Mouse (Mus musculus) embryo, embryonic 10 days (tissue): Measurements from ENCODE around the gene Nanos3.

Source experiments
- DNase-seq: peaks from one replicate; pipeline ENCODE4 v3.0.0-alpha.2; 2015; ENCODE audit warnings: low spot score

Nanos3 gene

DNA sequence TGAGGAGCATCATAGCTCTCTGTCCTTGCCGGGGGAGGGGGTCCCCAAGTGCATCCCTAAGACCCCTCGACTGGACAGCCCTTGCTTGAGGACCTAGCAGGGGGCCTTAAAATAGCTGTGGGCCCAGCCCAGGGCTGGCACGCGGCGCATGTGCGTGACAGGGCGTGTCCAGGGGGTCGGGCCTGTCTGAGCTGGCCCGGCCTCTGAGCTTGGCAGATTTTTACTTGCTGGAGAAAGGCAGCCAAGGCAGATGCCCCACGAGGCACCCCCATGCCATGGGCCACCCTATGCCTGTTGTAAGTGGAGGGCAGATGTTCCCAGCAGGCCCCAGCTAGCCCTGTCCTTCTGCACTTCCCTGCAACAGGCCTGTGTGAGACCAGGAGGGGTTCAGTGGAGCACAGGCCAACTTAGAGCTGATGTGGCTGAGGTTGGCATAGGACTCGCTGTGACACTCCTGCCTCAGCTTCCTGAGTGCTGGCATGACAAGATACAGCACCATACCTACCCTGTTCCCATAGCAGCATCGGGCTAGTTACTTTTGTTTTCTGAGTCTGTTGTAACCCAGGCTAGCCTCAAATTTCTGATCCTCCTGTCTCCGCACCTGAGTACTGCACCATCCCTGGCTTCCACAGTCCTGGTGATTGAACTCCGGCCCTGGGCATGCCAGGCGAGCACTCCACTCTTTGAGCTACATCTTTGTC is 16.7 kb upstream of the Nanos3 start:
- no peak for DNase-seq

DNA sequence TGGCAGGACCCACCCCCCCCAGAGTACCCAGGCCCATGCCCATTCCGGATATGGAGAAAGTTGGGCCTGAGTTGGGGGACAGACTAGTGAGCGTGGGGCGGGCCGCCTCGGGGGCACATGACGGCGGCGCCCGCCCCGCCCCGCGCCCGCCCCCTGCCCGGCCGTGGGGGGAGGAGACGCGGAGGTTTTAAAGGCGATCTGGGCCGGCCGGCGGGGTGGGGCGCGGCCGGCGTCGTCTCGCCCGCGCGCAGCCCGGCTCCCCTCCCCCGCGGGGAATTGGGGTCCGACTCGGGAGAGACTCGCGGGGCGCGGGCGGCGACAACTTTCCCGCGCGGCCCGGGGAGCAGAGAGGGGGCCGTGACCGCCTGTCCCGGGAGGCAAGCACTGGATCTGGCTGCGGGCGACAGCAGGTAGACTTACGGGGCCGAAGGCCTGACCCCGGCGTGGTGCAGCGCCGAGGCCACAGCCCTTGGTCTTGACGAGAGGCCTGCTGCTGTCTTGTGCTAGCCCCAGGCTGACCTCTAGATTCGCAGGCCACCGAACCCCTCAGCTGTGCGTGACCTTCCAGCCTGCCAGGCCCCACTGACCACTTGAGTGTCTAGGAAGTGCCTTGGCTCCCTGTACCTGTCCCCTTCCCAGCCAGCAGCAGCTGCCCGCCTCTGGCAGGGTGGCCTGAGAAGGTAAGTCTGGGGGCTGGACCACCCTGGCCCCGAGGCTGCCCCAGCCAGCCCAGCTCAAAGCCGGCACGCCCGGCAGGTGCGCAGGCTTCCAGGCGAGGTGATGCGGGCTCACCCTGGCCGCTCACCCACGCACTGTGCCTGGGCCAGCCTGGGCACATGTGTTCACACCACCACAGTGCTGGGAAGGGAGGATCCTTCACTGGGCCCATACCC is 15.9 kb upstream of the Nanos3 start:
- DNase-seq: no peak

DNA sequence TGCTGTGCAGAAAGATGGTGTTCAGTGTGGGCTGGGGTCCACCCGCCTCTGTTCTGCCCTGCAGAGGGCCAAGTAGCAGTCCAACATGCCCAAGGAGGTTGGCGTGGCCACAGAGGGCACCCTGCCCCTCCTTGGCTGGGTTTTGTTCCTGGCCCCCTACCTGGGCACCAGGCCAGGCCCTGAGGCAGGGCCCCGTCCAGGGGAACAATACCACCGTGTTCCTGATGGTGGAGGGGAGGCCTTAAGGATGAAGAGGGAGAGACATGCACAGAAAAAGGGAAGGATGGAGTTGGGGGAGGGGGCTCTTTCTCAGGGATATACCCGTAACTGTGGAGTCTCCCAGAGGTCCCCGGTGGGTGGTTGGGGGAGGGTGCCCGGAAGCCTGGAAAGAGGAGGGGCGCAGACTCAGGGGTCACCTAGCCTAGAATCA is 15.1 kb upstream of the Nanos3 start:
- no peak for DNase-seq

DNA sequence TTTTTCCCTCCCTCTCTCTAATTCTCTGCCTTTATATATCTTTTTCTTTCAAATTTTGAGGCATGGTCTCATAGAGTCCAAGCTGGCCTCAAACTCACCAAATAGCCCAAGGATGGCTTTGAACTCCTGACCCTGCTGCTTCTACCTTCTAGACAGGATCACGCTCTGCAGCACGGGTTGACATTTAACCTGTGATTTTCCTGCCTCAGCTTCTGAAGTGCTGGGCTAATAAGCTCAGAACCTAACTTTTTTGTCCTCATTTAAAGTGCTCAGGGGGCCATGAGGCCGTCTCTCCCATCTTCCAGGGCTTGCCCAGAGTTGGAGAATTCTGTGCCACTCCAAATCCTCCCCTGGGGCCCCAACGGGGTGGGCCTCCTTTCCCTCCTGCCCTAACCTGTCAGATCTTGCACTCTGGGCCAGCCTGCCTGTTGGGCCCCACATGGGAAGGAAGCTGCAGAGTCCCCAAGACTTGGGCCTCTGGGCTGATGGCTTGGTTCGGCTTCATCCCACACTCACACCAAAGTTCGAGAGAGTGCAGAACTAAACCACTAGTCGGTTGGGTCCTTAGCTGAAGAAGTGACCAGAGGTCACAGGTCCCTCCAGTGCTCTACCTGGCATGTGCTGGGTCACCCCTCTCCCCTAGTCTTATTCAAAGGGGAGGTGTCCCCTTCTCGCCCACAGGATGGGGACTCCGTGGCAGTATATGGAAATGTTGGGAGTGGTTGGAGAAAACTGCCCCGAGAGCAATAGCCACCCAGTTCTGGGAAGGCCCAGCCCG is 14.5 kb upstream of the Nanos3 start:
- DNase-seq: no peak

DNA sequence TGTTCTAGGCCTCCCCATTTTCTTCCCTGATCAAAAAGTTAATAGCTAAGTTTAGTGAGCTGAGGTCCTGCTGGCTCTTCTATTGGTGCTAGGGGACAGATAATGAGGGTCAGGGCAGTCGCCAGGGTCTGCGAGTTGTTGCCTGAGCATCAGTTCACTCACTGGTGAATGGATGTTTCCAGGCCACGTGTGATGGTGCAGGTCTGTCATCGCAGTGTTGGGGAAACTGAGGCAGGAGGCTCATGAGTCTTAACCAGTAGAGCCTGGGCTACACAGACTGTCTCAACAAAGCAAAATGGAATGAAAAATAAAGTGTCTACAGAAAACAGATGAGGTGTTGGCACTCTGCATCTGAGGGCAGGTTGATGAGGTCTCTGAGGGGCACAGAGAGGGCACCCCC is 13.9 kb upstream of the Nanos3 start:
- DNase-seq: no peak

DNA sequence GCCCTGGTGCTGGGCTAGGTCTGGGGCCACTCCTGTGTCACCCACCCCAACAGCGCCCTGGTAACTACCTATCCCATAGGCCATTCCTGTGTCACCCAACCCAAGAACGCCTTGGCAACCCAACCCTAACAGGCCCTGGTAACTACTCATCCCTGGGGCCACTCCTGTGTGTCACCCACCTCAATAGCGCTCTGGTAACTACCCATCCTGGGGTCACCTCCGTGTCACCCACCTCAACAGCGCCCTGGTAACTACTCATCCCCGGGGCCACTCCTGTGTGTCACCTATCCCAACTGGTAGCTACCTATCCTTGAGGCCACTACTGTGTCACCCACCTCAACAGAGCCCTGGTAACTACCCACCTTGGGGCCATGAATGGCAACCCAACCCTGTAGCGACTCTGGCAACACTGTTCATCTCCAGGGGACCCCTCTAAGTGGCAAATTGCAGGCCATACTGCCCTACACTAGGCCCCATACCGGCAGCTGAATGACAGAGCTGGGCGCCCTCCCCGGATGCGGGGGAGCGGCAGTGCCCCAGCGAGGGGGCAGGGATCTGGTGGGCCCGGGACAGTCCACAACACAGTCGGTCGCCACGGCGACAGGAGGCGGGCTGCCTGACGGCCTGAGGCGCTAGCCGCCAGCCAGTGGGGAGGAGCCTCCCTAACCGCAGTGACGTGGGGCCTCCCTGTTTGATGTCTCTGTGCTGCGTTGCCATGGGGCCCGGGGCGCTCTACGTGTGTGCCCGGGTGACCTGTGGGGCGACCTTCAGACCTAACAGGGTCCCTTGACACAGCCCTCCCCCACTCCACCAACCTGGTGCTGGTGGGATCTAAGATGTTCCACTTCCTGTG is 13.1 kb upstream of the Nanos3 start:
- peak; percentile 97 for DNase-seq

DNA sequence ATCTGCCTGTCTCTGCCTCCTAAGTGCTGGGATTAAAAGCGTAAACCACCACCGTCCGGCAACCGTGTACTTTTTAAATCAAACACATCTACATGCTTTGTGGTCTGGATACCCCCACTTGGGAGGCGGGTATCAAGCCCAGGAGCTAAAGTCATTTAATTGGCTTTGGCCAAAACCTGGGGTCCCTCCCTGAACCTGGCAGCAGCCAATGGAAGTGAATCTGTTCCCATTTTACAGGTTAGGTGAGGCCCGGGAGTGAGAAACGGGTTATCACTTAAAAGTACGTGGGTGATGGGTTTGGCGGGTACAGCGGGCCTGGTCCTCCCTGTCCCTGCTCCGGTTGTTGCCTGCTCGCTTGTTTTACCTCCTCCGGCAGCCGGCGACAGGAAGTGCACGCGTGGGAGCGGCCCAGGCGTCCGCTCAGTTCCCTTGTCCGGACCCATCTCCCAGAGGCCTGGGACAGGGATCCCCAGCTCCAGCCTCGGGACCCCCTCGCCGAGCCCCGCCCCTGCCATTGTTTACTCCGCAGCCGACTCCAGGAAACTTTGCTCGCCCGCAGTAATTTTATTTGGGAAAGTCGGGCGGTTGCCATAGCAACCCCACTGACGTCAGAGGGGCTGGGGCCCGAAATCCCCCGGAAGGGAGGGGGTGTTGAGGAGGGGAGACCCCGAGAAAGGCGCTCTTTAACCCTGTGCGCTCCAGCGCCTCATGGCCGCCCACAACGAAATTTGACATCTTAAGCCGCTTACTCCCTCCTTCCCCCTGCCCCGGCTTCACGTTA is 12.3 kb upstream of the Nanos3 start:
- DNase-seq: peak; percentile 93

DNA sequence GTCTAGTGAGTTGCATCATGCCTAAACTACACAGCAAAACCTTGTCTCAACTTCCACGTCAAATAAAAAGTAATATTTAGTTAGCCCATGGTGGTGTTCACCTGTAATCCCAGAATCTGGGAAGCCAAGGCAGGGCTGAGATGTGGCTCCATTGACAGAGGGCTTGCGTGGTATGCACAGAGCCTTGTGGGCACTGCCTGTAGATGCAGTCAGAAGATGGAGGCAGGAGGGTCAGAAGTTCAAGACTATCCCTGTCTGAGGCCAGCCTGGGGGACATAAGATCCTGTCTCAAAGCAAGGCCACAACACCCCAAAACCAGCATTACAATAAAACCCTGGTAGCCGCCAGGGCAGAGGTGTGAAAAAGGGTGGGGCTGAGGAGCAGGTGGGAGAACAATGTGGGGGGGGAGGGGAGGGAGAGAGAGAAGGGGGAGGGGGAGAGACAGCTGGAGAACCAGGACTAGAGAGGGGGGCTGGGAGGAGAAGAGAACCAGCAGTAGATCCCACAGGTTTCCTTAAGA is 9.3 kb upstream of the Nanos3 start:
- DNase-seq: no peak

DNA sequence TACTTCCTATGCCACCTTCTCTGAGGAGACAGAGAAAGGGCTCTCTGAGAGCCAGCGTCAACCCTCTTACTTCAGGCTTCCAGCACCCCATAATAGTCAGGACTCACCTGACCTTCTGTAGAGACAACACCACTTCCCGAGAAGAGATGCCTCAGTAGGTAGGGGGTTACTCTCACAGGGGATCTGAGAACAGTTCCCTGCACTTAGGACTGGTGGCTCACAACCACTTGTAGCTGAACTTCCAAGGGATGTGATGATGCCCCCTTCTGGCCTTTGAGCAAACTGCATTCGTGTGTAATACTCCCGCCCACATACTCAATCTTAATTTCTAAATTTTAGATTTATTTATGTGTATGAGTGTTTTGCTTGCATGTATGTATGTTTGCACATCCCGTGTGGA is 8.5 kb upstream of the Nanos3 start:
- no peak for DNase-seq

DNA sequence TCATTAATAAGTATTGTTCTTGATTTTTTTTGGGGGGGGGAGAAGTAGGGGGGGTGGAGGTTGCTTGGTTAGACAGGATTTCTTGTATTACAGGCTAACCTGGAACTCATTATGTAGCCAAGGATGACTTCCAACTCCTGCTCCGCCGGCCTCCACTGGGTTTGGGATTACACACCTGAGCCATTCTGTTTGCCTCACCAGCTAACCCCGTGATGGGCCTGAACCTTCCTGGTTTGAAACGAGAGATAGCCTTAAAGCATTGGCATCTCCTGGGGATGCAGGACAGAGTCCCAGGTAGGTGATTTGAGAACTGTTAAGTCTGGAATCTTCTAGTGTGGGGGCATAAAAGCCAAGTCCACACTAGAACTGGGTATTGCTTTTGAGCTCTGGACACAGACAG is 8.1 kb upstream of the Nanos3 start:
- DNase-seq: no peak

DNA sequence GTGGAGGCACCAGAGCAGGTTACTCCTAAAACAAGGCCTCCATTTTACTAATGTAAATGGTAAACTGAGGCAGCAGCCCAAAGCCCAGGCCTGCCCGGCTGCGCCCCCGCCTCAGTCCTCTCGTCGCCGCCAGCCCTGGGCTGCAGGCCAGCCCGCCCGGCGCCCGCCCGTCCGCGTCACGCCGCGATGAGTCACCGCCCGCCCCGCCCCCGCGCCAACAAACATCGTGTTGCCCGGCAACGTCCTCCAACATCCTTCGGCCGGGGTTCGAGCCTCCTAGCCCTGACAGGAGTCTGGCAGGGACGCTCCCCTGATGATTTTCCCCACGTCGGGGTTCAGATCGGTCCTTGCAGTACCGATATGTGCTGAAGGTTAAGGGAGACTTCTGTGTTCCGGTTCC is 7.5 kb upstream of the Nanos3 start:
- DNase-seq: peak; percentile 71

DNA sequence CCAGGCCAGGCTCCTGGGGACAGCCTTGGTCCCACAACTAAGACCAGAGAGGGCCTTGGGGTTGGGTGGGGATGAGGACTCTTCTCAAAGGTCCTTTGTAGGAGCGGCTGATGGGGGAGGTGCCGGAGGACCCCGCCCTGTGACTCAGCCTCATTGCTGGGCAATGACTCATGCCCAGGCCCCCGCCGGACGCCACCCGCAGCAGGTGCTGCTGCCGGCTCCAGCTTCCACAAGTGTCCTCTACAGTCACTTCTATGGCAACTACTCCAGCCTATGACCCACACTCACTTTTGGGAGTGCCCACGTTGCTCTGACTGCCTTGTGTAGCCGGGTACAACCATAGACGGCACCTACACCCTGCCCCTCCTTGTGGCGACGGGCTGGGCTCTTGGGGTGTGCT is 7.0 kb upstream of the Nanos3 start:
- DNase-seq: no peak

DNA sequence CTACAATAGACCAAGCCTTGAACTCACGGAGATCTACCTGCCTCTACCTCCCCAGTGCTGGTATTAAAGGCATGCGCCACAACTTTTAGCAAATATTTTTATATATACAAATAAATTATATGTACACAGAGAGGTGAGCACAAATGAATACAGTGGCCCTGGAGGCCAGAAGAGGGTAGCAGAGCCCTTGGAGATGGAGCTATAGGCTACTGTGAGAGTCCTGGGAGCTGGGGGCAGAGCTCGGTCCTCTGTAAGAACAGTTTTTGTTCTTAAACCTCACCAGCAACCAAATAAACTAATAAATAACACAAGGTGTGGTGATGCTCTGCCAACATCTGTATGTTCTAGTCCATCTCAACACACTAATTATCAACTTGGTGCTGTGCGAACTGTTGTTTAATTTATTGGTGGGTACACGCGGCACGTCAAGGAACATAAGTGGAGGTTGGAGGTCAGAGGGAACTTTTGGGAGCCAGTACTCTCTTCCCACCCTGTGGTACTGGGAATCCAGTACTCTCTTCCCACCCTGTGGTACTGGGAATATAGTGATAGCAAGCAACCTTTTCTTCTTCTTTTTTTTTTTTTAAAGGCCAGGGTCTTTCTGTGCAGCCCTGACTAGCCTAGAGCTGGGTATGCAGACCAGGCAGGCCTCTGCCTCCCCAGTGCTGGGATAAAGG is 5.3 kb upstream of the Nanos3 start:
- DNase-seq: no peak

DNA sequence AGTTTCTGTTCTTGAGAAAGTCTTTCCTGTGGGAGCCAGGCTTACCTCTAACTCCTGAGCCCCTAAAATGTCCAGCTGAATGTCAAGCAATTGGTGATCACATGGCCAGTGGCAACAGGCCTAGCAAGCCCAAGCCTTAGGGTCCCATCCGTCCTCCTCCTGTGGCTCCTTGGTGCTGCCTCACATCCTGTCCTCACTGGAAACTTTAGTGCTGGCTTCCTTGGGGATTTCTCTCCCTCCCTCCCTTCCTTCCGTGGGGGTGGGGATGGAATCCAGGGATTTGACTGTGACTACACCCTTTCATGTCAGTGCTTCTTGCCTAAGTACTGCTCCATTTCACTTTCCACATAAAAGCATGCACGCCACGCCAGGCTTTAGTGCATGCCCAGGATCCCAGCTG is 4.6 kb upstream of the Nanos3 start:
- DNase-seq: no peak

DNA sequence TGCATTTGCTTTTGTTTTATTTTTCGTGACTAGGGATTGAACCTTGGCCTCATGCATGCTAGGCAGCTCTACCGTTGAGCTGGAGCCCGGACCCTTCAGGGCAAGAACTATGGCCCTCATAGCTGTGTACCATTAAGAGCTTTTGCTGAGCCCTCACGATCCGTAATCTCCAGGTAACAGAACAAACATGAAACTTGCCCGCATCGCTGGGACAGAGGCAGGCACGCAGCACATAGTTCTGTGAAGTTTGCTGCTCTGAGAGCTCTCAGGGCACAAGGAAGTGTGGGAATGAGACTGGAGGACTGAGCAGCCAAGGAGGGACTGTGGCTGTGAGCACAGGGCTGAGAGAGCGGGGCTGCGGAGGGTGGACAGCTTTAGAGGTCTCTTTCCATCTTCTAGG is 3.7 kb upstream of the Nanos3 start:
- DNase-seq: no peak

DNA sequence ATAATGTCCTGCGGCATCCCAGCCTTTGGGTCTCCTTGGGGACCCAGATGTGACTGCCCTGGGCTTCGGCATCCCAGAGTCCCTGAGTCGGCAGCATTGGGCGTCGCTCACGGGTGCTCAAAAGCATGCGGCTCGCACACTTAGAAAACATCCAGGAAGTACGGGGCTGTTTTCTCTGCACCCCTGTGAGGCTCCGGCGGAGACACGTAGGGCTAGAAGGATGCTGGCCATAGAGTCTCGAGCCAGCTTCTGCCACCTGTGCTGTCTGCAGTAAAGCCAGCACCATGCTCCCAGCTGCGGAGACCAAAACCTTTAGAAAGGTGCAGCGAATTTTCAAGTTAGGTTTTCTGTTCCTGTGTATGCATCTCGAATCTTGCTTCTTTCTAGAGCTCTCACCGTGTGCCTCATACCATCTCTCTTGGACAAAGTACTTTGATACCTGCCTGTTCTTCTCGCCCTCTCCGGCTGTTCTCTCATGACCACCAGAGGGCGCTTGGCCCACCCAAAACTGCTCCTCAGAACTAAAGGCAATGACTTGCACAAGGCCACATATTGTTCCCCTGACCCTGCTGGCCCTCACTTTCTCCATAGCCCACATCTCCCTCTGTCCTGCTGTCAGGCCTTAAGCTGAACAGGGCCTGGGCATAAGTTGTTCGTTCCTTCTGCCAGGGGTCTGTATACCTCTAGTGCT is 2.2 kb upstream of the Nanos3 start:
- DNase-seq: peak; percentile 83

DNA sequence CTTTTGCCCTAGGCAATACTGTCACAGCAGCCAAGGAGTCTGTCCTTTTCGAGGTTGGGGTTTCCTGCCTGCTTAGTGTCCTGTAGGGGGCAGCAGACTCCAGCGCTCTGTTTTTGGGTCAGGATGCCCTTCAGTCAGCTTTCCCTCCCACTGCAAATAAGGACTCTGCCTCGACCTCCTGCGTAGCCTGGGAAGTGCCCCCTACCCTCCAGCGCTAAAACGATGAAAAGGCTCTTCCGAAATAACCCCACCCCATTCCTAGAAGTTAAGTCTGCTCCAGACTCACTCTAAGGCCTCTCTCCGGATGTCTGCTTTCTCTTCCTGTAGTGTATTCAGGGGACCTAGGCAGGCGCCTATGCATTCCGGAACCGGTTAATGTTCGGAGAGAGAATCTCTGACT is 1.5 kb upstream of the Nanos3 start:
- DNase-seq: peak; percentile 87

DNA sequence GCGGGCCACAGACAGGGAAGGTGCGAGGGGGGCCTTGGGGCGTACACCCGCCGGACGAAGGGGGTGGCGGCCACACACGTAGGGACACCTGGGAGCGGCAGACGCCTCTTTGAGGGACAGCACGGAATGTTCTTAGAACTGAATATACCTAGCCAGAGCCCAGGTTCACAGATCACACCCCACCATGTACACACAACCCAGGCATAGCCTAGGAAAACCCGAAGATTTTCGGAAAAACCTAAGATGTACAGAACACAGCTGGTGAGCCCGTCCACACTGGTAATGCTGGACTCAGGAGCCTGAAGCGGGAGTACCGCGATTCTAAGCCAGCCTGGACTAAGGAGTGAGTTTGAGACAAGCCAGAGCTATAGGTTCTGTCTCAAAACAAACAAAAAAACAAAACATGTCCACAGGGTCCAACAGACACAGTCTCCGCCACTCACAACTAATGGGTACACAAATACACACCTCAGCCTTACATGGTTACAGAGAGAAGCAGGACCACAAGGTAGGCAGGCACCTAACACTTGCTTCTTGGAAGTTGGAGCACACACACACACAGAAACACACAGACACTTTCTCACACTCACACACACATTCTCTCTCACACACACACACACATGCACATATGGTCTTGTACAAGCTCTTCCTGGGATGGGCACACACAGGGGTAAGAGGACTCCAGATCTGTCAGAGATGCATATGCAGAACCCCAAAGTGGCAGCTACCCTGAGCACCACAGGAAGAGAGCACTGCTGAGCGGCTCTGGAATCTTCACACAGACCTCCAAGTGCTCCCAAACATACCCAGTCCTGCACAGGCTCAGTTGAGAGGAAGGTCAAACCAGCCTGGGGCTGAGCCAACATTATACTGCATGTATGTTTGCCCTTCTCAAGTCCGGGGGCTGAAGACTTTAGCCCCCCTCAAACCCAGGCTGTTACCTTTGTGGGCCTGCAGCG is 653 bp downstream of the Nanos3 start:
- no peak for DNase-seq
